Mouse (Mus musculus) retina, embryonic 14.5 days (tissue): Measurements from ENCODE around the gene Cps1.

Experiments
- DNase-seq: peaks from one replicate; pipeline ENCODE4 v3.0.0-alpha.2; 2015; ENCODE audit warnings: low spot score

Gene Cps1

DNA sequence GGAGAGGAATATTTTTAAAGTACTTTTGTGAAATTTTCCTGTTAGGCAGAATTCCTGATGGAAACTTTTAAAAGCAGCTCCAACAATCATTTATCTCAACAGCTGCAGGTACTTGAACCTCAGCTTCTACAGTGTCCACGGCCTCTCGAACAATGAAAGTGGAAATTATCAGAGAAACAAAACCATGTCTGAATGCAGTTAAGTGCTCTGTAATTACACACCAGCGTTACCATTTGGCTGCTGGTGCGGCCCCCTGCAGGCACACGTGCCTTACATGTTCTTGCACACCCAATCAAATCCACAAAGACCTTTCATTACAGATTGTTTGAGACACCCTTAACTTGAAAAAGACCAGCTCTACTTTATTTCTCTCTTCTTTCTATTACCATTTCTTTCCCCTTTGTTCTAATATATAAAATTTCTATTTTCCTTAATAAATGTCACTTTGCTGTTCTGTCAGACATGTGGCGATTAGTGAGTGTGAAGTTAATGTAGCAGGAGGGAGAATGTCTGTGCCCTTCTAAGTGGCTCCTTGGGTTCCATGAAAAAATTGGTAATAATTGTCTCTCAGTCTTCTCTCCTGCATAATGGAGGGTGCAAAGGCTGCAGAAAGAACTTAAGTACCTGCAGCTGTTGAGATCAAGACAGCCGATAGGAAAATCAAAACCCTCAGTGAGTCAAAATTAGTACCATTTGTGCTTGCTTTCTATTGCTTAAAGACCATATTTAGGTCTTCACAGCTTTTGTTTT is 112.8 kb downstream of the Cps1 start:
- DNase-seq: no peak

DNA sequence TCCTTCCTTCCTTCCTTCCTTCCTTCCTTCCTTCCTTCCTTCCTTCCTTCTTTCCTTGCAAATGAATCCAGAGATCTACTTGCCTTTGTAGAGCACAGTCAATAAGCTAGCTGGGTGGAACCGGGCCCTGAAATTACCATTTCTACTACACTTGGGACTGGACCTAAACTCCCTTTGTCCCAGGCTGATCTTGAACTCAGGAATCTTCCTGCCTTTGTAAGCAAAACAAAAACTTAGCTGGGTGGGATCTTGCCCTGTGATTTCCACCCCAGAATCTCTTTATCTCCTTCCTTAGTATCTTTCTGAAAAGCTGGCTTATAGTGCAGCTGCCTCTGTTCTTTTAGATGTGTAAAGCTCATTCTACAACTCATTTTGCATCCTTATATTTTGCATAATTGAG is 115.6 kb downstream of the Cps1 start:
- no peak for DNase-seq

DNA sequence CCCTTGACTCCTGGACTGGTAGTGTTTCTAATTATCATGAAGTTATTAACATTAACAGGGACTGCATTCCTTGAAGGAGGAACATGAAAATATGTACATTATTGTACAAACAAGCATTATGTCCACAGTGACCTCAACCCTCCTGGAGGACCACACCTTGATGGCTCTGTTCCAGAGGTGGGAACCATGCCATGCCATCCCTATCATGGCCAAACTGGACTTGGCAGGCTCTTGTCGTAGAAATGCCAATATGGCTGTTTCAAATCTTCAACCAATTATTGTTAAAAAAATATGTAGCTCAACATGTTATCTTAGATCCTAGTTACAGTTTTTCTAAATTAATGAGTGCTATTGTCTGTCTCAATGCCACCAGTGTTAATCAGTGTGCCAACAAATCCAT is 116.1 kb downstream of the Cps1 start:
- DNase-seq: no peak

DNA sequence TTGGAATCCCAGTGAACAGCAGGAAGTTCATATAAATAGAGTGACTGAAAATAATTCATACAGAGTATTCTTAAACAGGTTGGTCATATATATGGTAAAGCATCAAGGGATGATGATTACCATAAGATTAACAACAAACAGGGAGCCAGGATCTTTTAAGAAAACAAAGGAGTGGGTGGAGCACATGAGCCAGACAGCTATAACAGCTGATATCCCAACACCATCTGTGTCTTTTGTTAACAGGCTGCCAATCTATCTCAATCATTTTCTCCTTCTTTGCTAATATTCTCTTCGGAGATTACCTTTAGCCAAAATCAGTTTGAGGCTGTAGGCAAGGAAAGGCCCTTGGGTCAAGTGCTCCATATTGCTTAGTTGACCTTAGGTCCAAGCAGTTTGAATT is 142.4 kb downstream of the Cps1 start:
- no peak for DNase-seq

DNA sequence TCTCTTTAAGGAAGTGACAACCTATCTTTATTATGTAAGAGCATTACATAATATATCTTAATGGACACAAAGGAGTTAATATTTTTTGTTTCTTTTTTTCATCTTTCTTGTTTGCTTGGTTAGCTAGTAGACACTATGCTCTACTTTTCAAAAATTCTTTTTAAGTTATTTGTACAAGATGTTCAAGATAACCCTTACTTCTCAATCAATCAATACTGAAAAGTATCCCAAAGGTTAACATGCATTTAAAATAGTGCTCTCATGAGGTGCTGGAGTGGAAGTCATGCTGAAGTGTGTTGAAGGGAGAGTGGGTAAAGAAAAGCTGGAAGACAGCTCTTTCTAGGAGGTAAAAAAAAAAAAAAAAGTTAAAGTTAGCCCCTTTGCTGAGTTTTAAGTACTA is 145.1 kb downstream of the Cps1 start:
- no peak for DNase-seq

DNA sequence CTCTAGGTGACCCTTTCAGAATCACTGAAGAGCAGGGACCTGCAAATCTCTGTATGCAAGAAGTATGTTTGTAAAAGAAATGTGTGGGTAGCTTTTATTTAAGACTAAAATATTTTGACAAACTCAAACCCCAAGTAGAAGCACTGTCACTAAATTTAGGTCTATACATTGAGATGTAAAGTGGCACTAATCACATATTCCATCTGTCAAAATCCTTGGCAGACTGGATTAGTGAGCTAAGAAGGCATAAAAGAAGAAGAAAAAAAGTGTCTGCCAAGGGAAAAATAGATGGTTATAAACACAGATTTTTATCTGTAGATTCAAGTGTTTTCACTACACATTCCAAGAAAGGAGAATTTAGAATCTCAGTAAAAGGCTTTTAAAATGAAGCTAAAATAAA is 145.6 kb downstream of the Cps1 start:
- DNase-seq: no peak

DNA sequence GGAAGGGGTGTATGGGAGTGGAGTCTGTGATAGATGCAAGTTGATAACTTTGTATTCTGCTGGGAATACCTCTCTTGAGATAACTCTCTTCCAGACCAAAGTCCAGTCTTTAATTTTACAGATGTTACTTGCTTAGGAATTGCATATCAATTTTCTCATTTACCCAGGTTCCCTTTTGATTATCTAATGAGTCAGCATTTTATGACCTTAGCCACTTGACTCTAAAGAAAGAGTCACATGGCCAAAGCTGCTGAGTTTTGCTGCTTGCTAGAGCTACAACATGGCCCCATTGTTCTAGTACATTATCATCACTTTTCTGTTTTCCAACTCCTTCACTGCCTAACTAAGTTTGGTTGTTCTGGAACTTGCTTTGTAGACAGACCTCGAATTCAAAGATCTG is 153.4 kb downstream of the Cps1 start:
- no peak for DNase-seq
